Mouse (Mus musculus) kidney, postnatal 14 days (tissue): Measurements from ENCODE around the gene Nbea.
"Not testable (repeated sequence)": the region's sequence is repeated elsewhere in the genome, so short reads cannot be mapped to it uniquely, and the experiment has no call there.

ENCODE experiments used
- DNase-seq: peaks from one replicate; pipeline ENCODE4 v3.0.0; 2022; ENCODE audit warnings: mixed read lengths

Nbea gene

DNA sequence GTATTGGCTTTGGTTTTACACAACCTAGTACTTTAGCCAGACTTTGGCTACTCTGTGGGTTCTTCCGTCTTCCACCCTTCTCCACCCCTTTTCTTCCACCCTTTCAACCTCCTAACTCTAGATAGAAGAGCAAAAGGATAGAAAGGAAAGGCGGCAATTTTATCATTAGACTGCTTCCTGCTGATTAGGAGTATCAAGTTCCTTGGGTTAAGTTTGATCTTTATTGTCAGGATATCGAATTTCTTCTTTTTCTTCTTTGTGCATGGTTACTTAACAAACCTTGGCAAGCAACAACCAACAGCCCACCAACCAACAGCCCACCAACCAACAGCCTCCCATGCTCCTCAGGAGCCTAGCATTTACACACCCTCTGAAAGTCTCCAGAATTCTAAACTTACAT is 165.0 kb downstream of the Nbea start:
- DNase-seq, result no peak

DNA sequence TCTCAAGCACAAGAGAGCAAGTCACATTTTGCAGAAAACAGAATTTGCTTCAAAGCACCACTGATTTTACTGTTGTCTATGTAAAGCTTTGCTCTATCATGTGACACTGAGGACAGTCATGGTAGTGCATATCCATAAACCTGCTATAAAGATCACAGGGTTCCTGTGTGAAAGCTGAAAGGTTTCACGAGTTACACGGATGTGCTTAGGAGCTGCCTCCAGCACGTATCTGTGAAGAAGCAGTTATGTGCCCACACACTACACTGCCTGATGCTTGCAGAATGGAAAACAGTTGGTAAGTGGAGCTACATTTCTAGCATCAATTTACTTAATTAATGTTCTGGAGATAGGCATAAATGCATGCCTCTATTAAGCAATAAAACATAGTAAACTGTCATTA is 172.4 kb downstream of the Nbea start:
- DNase-seq, result no peak

DNA sequence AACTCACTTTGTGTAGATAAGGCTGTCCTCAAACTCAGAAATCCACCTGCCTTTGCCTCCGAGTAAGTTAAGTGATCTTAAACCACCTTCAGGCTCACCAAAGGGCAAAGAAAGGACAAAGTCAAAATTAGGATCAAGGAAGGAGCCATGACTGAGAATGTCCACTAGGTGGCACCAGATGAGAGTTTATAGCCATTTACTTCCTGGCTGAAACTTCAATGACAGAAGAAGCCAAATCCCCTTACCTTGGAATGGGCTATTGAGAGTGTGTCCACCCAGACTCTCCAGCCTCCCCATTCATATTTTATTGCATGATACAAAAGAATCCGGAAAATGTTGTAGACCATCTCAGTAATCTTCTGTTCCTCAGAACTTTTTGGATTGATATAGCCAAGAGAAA is 175.5 kb downstream of the Nbea start:
- DNase-seq, result peak; percentile 57

DNA sequence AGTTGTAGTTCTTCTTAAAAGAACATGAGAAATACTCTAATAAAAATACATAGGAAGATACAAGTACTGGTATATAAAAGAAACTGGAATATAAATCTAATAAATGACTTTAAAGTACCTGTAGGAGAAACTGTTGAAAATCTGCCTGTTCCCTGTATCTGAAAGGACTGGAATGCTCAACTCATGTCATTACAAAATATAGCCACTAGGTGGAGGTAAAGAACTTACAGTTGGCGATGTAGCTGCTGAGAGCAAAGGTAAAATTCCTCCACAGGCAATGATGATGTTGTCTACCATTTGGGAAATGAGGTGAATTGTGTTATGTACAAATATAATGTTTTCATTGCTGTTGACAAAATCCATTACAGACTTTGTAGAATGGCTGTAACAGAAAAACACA is 183.2 kb downstream of the Nbea start:
- peak; percentile 24 for DNase-seq

DNA sequence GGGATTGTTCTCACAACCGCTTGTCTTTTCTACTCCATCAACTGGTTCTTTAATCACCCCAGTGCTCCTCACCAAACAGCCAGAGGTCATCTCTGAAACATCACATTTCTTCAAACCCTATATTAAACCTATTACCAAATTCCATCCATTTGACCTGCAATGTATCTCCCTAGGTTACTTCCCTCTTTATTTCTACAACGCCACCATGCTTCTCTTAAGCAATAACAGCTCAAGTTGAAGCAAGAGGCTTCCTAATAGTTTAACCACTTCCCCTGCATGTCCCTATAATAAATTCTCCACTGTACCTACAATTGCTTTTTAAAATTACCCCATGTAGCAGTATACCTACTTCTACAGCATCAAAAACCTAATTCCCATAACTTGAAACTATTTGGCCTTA is 205.1 kb downstream of the Nbea start:
- no peak for DNase-seq

DNA sequence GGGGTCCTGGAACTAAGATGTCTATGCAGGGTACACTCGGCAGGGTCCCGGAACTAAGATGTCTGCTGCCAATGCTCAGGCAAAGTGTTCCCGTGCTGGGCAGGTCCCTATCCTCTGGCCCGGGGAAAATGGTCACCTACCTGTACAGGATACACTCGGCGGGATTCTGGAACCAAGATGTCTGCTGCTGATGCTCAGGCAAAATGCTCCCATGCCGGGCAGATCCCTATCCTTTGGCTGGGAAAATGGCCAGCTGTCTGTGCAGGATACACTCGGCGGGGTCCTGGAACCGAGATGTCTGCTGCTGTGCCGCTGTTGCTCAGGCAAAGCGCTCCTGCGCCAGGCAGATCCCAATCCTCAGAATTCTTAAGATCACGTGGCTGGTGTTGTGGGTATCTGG is 206.5 kb downstream of the Nbea start:
- DNase-seq, result not testable (repeated sequence)

DNA sequence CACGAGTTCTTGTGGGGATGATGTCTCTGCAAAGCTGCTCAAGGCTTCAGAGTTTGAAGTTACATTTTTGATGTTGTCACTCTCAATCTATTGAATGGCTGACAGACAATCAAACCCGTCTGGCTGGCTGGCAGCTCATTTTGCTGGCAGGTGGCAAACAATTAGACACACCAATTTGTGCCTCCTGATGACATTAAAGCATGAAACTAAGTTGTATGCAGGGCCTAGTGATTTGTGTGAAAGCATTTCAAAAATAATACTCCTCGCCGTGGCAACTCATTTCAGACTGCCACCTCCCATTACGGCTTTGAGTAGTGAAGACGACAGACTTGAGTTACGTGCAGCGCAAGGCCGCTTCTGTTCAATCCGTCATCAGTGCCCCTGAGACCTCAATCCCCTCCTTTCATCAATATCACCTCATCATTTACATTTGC is 217.8 kb downstream of the Nbea start:
- no peak for DNase-seq

DNA sequence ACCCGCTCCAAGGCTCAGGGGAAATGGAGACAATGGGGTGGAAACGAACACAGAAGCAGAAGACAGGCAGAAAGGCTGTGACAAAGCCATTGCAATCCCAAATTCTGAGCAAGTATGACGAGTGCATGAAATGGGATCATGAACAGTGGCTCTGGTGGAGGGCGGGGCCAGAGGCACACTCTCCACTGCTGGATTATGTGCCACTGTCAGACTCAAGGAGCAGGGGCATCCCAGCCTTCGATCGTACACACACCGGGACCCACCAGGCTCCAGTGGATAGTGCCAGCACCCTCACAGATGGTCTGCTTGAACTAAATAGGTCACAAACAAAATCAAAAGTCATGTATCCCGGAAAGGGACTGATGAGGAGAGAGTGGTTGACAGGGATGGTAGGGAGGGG is 220.5 kb downstream of the Nbea start:
- no peak for DNase-seq

DNA sequence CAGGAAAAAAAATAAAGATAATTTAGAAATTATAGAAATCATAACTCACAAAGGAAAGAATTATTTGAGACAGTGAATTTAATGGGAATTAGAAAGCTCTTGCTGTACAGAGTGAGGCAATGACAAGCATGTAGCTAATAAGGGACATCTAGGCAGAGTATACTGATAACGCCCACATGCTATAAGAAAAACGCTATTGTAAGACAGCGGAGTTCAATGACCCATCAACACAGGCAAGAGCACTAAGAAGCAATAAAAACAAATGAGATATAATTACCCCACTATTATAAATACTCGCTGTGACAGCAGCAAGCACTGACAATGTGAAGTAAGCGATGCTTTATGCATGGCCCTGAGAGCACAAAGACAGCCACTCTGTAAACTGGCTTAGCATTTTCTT is 233.5 kb downstream of the Nbea start:
- DNase-seq, result no peak

DNA sequence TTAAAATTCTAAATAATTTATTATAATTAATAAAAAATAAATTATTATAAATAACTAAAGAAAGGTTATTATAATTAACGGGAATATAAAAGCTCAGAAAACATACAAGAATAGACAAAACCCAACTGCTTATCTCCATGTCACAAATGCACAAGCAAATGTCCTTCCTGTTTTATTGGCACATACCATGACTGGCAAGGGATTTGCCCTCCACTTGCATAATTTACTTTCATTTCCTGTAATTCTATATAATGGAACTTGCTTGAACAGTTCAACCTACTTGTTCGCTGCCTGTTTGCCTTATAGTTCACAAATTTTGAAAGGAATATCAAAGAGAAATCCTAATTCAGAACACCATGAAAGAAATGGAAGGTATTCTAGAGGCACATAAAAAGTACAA is 234.4 kb downstream of the Nbea start:
- no peak for DNase-seq

DNA sequence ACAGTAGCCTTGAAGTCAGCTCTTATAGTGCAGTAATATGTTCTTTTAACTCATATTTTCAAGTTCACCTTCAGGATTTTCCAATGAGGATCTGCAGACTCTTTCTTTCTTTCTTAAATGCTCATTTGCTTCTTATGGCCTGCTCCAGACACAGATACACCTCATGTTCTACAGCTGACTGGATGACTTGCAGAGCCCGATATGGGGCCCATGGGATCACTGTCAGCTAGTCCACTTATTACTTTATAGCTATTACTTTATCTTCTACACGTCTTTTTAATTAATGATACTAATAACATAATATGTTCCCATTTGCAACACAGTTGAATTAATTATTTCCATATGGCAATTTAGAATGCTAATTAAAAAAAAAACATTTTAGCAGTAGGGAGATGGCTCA is 256.2 kb downstream of the Nbea start:
- DNase-seq, result no peak

DNA sequence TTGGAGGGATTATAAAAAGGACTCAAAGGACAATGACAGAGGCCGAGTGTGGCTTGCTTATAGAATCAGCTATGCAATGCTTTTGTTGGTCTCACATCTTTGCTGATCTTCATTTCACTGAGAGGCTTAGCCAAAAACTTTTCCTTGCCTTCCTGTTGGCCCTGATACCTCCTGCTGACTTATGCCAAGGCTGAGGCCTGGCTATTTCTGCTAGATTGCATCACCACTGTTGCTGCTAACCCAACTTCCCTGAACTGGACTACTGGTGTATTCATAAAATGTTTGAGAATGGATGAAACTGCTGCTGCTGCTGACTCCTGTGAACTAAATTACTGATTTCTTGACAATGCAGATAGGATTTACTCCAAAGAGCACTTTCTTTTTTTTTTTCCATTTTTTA is 274.2 kb downstream of the Nbea start:
- DNase-seq, result no peak

DNA sequence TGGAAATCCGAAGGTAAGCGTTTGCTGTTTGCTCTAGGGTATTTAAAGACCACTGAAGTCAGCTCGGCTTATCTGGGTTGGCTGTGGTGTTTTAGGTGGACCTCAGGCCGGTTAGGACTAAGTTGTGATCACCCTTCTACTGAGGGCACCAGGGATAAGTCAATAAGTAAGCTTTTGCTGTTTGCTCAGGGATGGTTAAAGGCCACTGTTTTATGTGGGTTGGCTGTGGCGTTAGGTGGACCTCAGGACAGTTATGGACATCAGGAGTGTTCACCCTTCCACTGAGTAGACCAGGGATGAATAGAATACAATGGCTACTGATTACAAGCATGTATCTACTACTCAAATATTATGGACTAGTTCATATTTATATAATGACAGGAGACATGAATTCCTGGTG is 292.9 kb downstream of the Nbea start:
- no peak for DNase-seq

DNA sequence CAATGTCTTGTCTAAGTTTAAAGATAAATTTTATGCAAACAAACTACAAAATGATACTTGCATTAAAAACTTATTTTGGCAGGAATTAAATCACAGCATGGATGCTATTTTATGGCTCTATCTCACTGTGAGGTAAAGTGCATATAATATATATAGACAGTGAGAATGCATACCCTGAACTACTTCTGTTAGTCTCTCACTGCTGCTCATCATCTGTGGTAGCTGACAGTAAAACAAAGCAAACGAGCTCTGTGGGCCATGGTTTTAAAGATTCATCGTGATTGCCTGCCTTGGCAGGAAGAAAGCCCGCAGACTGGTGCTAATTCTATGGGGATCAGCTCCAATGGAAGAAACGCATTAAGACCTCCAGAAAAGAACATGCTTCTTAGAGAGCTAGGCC is 294.3 kb downstream of the Nbea start:
- DNase-seq, result no peak

DNA sequence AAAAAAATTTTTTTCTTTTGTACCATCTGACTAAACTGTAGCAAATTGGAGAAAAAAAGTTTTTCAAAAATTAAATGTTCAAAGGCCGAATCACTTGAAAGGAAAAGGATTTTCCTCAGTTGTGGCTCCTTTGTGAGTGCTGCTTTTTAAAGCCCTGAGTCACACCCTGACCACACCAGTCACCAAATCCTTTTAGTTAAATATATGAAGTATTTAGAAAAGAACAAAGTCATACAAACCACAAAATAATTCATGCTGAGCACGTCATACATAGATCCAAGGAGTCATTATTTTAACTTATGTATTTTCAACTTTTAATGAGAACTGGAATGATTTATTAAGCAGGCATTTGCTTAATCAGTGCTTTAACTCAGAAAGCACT is 295.7 kb downstream of the Nbea start:
- DNase-seq, result no peak

DNA sequence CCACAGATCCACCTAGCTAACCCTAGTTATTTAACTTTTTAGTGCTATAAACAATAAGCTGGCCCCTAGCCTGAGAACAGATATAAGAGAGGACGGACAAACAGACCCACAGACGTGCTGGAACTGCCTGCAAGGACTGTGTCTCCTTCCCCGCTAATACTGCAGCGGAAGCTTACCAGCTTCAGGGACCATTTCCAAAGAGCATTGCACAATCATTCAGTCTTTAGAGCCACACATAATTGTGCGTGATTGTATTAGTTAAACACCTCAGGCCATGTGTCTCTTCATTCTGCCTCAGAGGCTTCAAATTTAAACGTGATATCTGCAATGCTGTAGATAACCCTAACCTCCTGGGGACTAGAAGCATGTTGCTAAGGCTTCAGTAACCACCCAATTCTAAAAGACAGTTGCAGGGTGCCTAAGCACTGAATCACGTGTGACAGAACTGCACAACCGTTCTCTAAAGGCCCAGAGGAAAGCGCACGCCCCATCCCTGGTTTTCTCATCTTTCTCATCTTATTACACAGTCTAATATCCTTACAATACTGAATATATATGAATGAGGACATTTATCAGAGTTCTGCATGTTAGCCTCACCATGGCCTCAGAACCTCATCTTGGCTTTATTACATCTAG is 296.2 kb downstream of the Nbea start:
- DNase-seq, result no peak

DNA sequence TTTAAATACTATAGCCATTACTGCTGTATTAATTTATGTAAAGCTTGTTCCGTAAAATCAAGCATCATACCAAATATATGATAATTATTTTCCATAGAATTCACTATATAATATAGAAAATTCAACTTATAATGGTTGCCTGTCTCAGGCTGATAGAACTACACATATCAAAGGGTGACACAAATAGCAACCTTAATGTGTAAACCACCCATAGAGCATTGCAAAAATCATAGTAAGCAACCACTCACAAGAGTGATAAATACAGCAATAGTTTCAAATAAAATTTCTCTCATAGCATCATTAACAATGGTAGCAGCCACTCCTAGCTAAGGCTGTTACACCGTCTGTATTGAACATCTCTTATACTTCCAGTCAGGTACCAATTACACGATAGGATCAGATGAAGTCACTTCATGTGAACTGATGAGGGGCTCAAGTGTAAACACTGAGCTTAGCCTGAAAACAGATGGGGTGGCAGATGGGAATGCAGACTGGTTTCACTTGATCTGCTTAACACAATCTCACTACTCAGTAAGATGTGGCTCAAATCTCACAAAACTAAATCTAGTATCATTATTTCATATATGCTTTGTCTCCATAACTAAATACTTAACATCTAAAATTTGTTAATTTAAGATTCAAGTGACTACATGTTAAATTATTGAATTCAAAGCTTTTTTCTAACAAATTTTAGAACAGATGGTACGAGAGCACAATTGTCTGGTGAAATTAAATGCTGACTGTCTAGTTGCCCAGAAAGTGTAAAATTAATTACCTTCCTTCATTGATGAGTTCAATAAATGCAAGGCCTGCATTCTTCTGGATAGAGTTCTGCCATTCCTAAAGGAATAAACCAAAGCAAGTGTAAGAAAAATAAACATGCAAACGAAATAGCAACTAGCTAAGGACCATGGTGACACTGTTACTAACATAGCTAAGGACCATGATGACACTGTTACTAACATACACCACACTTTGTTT is 310.3 kb downstream of the Nbea start:
- DNase-seq, result no peak

DNA sequence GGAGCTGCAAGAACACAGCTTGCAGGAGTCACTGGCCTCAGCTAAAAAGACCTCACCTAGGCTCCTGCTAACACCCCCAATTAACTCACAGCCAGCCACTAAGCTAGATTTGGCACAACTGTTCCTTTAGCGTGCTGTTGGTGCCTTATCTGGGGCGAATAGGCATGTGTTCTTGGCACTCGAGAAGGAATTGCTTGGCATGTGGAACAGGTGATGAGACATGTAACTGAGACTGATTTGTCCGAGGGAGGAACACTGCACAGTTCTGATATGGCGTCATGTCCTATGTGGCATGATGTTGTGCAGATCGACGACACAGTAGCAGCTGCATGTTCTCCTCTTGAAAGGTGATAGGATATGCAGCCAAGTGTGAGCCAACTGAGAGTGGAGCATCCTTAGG is 331.0 kb downstream of the Nbea start:
- DNase-seq, result no peak

DNA sequence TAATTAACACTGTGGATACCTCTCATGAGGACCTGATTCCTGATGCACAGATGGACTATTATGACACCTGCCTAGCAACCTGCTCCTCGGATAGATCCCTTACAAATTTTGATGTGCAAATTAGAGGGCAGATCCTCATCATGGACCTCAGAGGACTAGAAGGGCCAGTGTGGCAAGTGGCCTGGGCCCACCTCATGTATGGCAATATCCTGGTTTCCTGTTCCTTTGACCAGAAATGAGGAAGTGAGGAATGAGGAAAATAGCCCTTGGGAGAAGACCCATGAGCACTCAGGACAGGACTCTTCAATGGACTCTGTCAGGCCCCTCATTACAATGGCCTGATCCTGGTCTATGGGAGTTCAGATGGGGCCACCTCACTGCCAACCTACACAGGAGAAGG is 336.4 kb downstream of the Nbea start:
- no peak for DNase-seq

DNA sequence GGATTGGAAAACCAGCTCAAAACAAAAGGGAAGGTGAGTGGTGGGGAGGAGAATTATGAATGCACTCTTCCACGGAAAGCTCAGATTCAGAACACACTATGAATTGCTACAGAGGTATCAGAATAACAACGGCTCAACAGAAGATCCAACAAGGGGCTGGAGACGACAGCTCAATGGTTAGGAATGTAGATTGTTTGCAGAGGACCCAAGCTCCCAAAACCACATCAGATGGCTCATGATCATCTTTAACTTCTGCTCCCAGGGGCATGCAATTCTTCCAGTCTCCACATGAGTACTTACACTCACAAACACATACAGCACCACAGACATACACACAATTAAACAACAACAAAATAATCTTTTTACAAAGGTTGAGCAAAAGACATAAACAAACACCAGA is 346.3 kb downstream of the Nbea start:
- no peak for DNase-seq

DNA sequence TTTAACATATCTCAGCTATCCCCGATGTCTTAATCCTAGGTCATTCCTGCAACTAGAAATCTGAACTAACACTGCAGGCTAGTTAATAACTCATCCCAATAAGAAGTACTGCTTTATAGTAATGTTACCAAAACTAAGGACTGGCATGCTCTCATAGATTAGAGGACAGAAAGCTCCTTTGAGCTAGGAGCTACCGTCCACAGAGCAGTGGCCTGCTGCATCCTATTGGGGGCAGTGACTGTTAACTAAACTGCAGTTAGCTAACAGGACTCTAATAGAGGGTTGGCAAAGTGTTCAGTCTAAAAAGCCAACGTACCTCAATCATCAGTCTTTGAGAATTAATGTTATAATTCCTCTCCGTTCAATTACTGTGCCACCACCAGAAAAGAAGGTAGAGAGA is 348.3 kb downstream of the Nbea start:
- no peak for DNase-seq

DNA sequence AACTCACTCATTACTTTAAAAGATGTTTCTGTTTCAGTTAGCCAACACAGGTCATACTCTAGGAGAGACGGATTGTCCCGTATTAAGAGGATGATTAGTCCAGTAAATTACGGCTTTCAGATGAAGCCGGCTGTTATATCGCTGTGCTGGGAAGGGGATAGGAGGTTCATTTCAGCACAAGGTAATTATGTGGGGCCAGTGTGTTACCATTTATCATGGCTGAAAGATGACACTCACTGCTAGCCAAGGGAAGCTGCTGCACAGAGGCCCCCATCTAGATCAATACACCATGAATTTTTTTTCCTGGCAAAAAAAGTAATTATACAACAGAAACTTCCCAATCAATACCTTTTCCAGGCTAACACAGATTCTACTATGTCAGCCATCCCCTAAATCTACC is 353.3 kb downstream of the Nbea start:
- no peak for DNase-seq

DNA sequence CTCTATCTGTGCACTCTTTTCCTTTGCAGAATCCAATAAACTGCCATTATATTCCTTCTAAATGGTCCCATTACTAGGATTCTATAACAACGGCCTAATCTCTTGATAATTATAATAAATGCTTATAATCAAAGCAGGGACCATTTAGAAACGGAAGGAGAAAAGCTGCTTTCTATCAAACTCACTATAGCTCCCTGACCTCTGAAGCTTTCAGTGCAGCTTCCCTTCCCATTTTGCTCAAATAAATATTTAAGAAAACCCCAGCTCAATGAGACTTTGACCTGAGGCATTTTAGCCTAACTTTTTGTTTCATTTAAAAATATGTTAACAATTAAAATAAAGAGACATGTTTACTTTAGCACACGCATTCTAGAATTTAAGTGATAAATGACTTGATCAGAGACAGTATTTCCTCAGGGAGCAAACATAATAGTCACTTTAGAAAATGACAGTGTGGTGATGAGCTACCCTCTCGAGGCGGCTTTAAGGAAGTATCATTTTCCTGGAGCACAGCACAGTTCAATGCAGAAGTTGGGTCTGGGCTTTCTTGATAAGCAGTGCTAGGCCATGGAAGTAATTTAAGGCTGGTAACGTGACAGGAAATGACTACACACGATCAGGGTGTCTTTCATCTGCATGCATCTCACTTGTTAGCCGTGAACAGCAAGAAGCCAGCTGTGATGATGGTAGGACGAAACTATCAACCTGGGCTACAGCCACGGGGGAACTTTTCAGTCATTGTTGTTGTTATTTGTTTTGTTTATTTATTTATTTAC is 354.8 kb downstream of the Nbea start:
- peak; percentile 6 for DNase-seq

DNA sequence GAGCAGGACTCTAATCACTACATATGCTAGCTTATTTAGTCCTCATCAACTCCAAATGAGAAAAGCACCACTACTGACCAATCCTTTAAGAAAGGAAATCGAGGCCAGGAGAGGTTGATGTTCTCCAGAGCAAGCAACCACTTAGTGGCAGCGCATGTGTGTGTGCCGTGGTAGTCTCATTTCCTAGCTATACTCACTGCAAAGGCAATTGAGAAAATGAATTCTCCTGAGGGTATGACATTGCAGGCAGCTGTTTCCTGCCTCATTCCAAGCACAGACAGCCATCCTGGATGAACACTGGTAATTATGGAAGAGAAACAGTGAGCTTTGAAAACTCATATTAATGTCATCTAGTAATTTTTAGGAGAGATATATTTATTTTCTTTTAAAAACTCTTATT is 358.6 kb downstream of the Nbea start:
- peak; percentile 12 for DNase-seq
